ENCODE assay signal across 9 mouse cellular contexts in the genomic region with DNA sequence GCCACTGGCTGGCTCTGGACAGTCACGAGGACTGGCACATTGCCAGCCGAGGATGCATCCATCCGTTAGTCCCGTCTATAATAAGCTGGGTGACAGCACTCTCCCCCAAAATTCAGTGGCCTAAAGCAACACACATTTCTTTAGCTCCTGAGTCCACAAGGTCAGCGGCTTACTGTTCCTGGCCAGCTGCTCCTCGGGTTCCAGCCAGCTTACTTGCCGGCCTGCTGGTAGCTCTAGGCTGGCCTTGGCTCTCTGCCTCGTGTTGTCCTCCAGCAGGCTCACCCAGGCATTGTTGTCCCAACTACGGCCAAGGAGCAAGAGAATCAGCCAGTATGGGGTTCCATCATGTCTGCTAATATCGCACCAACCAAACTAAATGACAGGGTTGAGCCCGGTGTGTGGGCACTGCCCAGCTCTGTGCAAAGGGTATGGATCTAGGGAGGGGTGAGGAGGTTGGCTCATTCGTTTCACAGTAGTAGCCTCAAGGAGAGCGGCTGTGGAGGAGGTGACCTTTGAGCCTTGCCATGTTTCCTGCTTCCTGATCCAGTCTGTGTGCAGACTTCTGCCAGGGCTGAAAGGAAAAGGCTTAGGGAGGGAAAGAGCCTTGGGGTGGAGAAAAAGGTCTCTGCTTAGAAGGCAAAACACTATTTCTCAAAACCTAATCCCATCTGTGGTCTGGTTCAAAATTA.
DNase-seq lines count a peak whose midpoint lies in the region; ATAC-seq lines count a peak whose summit lies in the region.
"Had no signal": no experiment of that assay in that cellular context is flagged by ENCODE, and none has a peak within 500 bp of the region (broad histone marks: within the 10 kb centered on the region; RNA-seq: fewer than 3 reads in every experiment).

No protein-coding gene starts in this region.

- H3K36me3 ChIP-seq in heart, embryonic 15.5 days = no peaks in the 10 kb centered on the region

- H3K4me2 ChIP-seq in heart, embryonic 15.5 days = no peak overlapping the region

- H3K9me3 ChIP-seq in heart, embryonic 15.5 days (replicated peaks) = no peaks in the 10 kb centered on the region

- H3K4me3 ChIP-seq in heart, embryonic 15.5 days = no peak overlapping the region
- H3K4me3 ChIP-seq: megakaryocyte, embryonic 14.5 days had no signal

- peaks cover 50% of the 10 kb centered on the region for H3K4me1 ChIP-seq in heart, embryonic 15.5 days (replicated peaks)
- H3K4me1 ChIP-seq: megakaryocyte, embryonic 14.5 days had no signal

- no peaks in the 10 kb centered on the region for H3K27me3 ChIP-seq in heart, embryonic 15.5 days

- WGBS in heart, embryonic 15.5 days = 51% methylated on average over 13 of the region's 13 CpGs

- DNase-seq in layer of hippocampus, adult 8-10 months (ENCODE audit: low spot score in 2 of 2) = peak; percentile 54
- DNase-seq in layer of hippocampus, adult 9-10 months (ENCODE audit: low spot score) = no peak
- DNase-seq in adrenal gland, postnatal 14 days = peak; percentile 84
- peak; percentile 75 to 81 for DNase-seq in kidney, postnatal 36 days
- no peak for DNase-seq in embryo, embryonic 9.5 days (ENCODE audit: extremely low spot score)

- no peak for ATAC-seq in heart, embryonic 15.5 days (replicated peaks; ENCODE audit: insufficient number of reproducible peaks, insufficient read depth, low FRiP score, low read depth)
- ATAC-seq in granulocyte monocyte progenitor cell, adult 5-6 weeks (replicated peaks; ENCODE audit: poor library complexity, severe bottlenecking) = no peak
- no peak for ATAC-seq in erythroid progenitor cell, adult 5-6 weeks (replicated peaks; ENCODE audit: low FRiP score, poor library complexity, severe bottlenecking)

- H3K27ac ChIP-seq in heart, embryonic 15.5 days = peak overlapping the region; percentile 40

- no peak overlapping the region for H3K9ac ChIP-seq in heart, embryonic 15.5 days

Comparison
In these comparisons a context has a peak if more than half of its experiments do, and no peak if none do; other contexts are left out.
1. DNase-seq: peak in layer of hippocampus, adult 8-10 months (2 of 2), adrenal gland, postnatal 14 days (single experiment) and kidney, postnatal 36 days (2 of 2); none in layer of hippocampus, adult 9-10 months (single experiment) and embryo, embryonic 9.5 days (single experiment).